Mouse (Mus musculus) stomach, postnatal 0 days (tissue): Measurements from ENCODE around the gene BC029722. TPM values are rescaled to one million over a fixed set of nuclear protein-coding genes. Genes with fewer than 3 reads are reported as not detected.

Source experiments
- ATAC-seq: fragments of 200-750 bp; cut with Nextera tagmentation; 2 replicates; pipeline ENCODE4 v1.8.0; 2017; ENCODE audit not compliant: low FRiP score, low TSS enrichment
- DNase-seq: peaks from one replicate; pipeline ENCODE4 v3.0.0-alpha.2; 2016; ENCODE audit warnings: low spot score
- H3K27ac ChIP-seq: fragments of 300-500 bp; sonication (generic); replicated peaks from 2 replicates; pipeline ENCODE4 v1.5.1; 2014; ENCODE audit warnings: mild to moderate bottlenecking, control low read depth
- H3K27me3 ChIP-seq: fragments of 300-500 bp; sonication (generic); 2 replicates; pipeline ENCODE4 v1.6.1; 2014; ENCODE audit warnings: low read length; ENCODE audit not compliant: control insufficient read depth, insufficient read depth
- H3K36me3 ChIP-seq: fragments of 300-500 bp; sonication (generic); 2 replicates; pipeline ENCODE4 v1.6.1; 2014; ENCODE audit warnings: low read length, mixed read lengths; ENCODE audit not compliant: control insufficient read depth, insufficient read depth
- H3K4me1 ChIP-seq: fragments of 300-500 bp; sonication (generic); replicated peaks from 2 replicates; pipeline ENCODE4 v1.6.1; 2014; ENCODE audit warnings: antibody characterized with exemption; ENCODE audit not compliant: control insufficient read depth, insufficient read depth
- H3K4me2 ChIP-seq: fragments of 300-500 bp; sonication (generic); replicated peaks from 2 replicates; pipeline ENCODE4 v1.6.1; 2014; ENCODE audit warnings: low read depth, mild to moderate bottlenecking, control low read depth, moderate library complexity
- H3K4me3 ChIP-seq: fragments of 300-500 bp; sonication (generic); 2 replicates; pipeline ENCODE4 v1.5.1; 2014; ENCODE audit warnings: low read depth, low read length, control low read depth
- H3K9ac ChIP-seq: fragments of 300-500 bp; sonication (generic); 2 replicates; pipeline ENCODE4 v1.6.1; 2014; ENCODE audit warnings: mild to moderate bottlenecking, low read length, control low read depth, mixed read lengths
- H3K9me3 ChIP-seq: fragments of 300-500 bp; sonication (generic); 2 replicates; pipeline ENCODE4 v1.6.1; 2016; ENCODE audit warnings: low read length; ENCODE audit not compliant: control insufficient read depth
- CTCF ChIP-seq: IDR thresholded peaks from 2 replicates; pipeline ENCODE4 v1.5.1; 2016; ENCODE audit warnings: antibody characterized with exemption, low read depth, mild to moderate bottlenecking, moderate library complexity
- EP300 ChIP-seq: optimal IDR thresholded peaks from 2 replicates; pipeline ENCODE3; 2016; ENCODE audit warnings: antibody characterized with exemption
- WGBS: fragments of 180-500 bp; shearing (Covaris S2); extraction: QIAGEN DNeasy Blood & Tissue Kit; methylation state at CpG from one replicate; pipeline ENCODE4 v1.1.7; 2014; 5-methylcytosine and 5-hydroxymethylcytosine counted together
- polyA plus RNA-seq: library from polyadenylated mRNA; unstranded; fragments of >200 nt; fragmentation: Nextera tagmentation; extraction: Ambion mirVana; gene quantifications from 2 replicates; pipeline ENCODE4 v1.2.1, GENCODE M21; 2015

The BC029722 gene
- polyA plus RNA-seq, 1 experiment from 2014 or later = 26.8 TPM

DNA sequence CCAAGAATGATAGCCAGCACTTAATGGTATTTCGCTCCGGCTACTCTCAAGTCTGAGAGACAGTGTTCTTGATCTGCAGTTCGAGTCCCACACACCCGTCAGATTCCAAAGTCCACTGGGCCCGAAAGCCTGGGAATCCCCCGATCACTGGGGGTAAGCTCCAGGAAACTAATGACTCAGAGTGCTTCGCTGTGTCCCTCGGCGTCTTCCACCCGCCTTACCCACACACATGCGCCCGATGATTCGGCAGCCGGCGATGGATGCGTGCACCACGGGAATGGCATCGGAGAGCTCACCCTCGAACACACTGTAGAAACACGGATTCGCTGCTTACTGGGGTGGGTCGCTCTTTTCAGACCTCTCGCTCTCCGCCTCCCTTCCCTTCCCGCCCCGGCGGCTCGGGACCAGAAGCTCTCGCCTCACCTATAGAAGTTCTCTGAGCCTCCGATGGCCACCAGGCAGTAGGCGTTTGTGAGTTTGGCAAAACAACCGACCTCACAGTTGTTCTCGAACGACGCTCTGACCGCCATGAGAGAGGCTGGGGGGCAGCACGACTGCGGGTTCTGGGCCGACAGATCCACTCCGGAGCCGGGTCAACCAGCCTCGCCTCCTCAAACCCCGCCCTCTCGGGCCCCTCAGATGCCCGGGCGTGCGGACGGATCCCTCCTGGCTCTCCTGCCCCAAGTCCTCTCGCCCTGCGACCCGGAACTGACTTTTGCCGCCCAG is 6.8 kb upstream of the BC029722 start:
- 0 out of 2 replicates have a peak, but pooled peaks cover 3% of the 10 kb centered on the region for H3K4me1 ChIP-seq
- peak overlapping the region; percentile 92 for H3K9ac ChIP-seq
- WGBS = under 1% methylated on average over 52 of the region's 52 CpGs
- DNase-seq (peak; percentile 66), ATAC-seq (peak; percentile 29)
- peaks cover 11% of the 10 kb centered on the region for H3K36me3 ChIP-seq
- no peaks in the 10 kb centered on the region for H3K9me3 ChIP-seq
- H3K4me3 ChIP-seq = peak overlapping the region; percentile 64
- no peak for TF ChIP-seq CTCF
- H3K27me3 ChIP-seq = no peaks in the 10 kb centered on the region
- H3K27ac ChIP-seq = peak overlapping the region; percentile 93
- H3K4me2 ChIP-seq = peak overlapping the region; percentile 69

DNA sequence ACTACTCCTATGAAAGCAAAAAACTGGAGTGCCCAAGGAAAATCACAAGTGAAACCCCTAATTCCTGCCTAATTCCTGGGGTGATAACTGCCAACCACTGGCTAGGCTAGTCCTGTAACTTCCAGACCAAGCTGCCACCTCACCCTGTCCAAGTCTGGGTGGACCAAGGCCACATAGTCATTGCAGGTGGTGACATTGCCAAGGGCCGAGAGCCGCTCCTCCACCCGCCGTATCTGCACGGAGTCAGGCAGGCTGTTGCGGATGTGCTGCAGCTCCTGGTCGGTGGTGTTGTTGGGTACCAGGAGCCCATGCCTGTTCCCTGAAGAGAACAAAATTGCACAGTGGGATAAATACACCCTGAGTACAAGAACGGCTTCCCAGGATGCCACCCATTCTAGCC is 4.5 kb upstream of the BC029722 start:
- ATAC-seq (no peak), DNase-seq (no peak)
- H3K36me3 ChIP-seq = peaks cover 11% of the 10 kb centered on the region
- 0 out of 2 replicates have a peak, but pooled peaks cover 7% of the 10 kb centered on the region for H3K4me1 ChIP-seq
- H3K4me2 ChIP-seq = no peak overlapping the region
- H3K27ac ChIP-seq = no peak overlapping the region
- H3K27me3 ChIP-seq = no peaks in the 10 kb centered on the region
- no peak overlapping the region for H3K9ac ChIP-seq
- 89% methylated on average over 8 of the region's 8 CpGs for WGBS
- H3K4me3 ChIP-seq = no peak overlapping the region
- H3K9me3 ChIP-seq = no peaks in the 10 kb centered on the region
- TF ChIP-seq CTCF (no peak), EP300 (no peak)

- peaks cover 7% of the 10 kb centered on the region; the same call in 1 of the 2 replicates for H3K4me1 ChIP-seq
- H3K9ac ChIP-seq = no peak overlapping the region
- no peak overlapping the region for H3K4me2 ChIP-seq
- 63% methylated on average over 5 of the region's 5 CpGs for WGBS
- TF ChIP-seq CTCF = no peak
- TF ChIP-seq EP300 = no peak
- no peaks in the 10 kb centered on the region for H3K27me3 ChIP-seq
- H3K27ac ChIP-seq = peak overlapping the region; percentile 96
- H3K36me3 ChIP-seq = peaks cover 11% of the 10 kb centered on the region
- H3K9me3 ChIP-seq = no peaks in the 10 kb centered on the region
- peak; percentile 37 for DNase-seq
- ATAC-seq = peak; percentile 18
- H3K4me3 ChIP-seq = no peak overlapping the region
Measured at GRCm38 (mm10) chr2:155820779-155821178, 1.6 kb upstream of the BC029722 start.

GRCm38 (mm10) chr2:155819449-155820251 is 424 bp upstream of the BC029722 start:
- H3K27me3 ChIP-seq = no peaks in the 10 kb centered on the region
- peak; percentile 86 for DNase-seq

DNA sequence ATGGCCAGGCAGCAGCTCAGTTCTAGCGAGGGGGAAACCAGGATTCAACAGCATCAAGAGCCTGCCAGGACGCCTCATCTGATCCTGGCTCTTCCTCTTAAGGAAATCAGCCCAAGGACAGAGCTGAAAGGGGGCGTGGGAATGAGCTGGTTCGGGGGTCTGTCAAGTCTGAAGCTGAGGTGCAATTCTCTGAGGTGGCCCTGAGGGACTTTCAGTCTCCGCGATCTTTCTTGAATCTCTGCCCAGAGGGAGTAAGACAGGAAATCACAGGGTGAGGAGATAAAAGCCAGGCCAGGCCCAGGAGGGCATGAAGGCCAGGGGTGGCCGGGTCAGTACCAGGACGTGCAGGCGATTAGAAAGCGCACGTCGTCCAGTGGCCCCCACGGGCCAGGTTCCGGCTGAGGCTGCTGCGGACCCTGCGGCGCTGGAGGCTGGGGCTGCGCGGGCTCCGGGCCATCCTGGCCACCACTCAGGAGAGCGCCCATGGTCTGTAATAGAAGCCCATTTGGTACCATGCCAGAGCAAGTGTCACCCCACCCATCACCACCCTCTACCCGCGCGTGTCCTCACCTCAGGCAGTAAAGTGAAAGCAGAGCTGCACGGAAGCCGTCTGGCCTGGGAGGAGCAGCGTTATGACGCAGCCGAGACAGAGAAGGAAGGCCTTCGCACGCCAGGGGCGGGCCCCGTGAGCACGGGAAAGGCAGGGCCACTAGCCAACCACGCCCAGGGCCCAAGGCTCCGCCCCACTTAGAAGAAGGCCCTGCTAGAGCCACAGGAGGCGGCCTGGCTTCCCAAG is 432 bp downstream of the BC029722 start:
- Histone ChIP-seq H3K4me3 (peak overlapping the region; percentile 82), H3K27ac (peak overlapping the region; percentile 96), H3K4me2 (peak overlapping the region; percentile 91), H3K36me3 (peaks cover 11% of the 10 kb centered on the region), H3K9ac (peak overlapping the region; percentile 92), H3K9me3 (no peaks in the 10 kb centered on the region), H3K27me3 (no peaks in the 10 kb centered on the region), H3K4me1 (peaks cover 7% of the 10 kb centered on the region; the same call in 1 of the 2 replicates)
- ATAC-seq (peak; percentile 88), DNase-seq (peak; percentile 98)
- 1% methylated on average over 37 of the region's 37 CpGs for WGBS
- TF ChIP-seq CTCF (no peak), EP300 (no peak)

More at GRCm38 (mm10) chr2:155819449-155820251, 424 bp upstream of the BC029722 start:
- peaks cover 11% of the 10 kb centered on the region for H3K36me3 ChIP-seq
- peaks cover 7% of the 10 kb centered on the region; the same call in 1 of the 2 replicates for H3K4me1 ChIP-seq
- H3K9me3 ChIP-seq = no peaks in the 10 kb centered on the region
- ATAC-seq = peak; percentile 85
- peak overlapping the region; percentile 96 for H3K27ac ChIP-seq
- no peak for TF ChIP-seq EP300
- no peak for TF ChIP-seq CTCF
- WGBS = 38% methylated on average over 6 of the region's 6 CpGs
- H3K4me2 ChIP-seq = peak overlapping the region; percentile 91
- peak overlapping the region; percentile 82; the same call in 1 of the 2 replicates for H3K4me3 ChIP-seq
- H3K9ac ChIP-seq = peak overlapping the region; percentile 92
